Mouse (Mus musculus): ENCODE results near the gene Exosc1.

GRCm38 (mm10) chr19:41881842-41882241, 51.4 kb downstream of the Exosc1 start:
- TF ChIP-seq CTCF (IDR thresholded peaks at IDR 0.05; ENCODE audit: low read depth) (no peak), EP300 (IDR thresholded peaks at IDR 0.05; ENCODE audit: low read depth) (no peak)

Data from liver, postnatal 0 days (tissue).